Mouse (Mus musculus): ENCODE results near the gene Rundc3a. TPM values are rescaled to one million over a fixed set of nuclear protein-coding genes. Genes with fewer than 3 reads are reported as not detected.
"Not testable (repeated sequence)": the region's sequence is repeated elsewhere in the genome, so short reads cannot be mapped to it uniquely, and the experiment has no call there.

Gene Rundc3a
- polyA plus RNA-seq, 2 experiments = 1.0 to 3.2 TPM

- Histone ChIP-seq H3K4me1 (ENCODE audit: control insufficient read depth, insufficient read depth, low read length) (peaks cover 8% of the 10 kb centered on the region), H3K9ac (ENCODE audit: low read depth, low read length, severe bottlenecking) (no peak overlapping the region), H3K36me3 (ENCODE audit: control insufficient read depth, insufficient read depth, low read length) (peaks cover 3% of the 10 kb centered on the region; the same call in 1 of the 2 replicates), H3K4me2 (replicated peaks; ENCODE audit: low read depth, low read length, severe bottlenecking) (no peak overlapping the region), H3K9me3 (ENCODE audit: control insufficient read depth, low read length) (no peaks in the 10 kb centered on the region), H3K27ac (replicated peaks; ENCODE audit: low read depth, low read length) (no peak overlapping the region), H3K4me3 (replicated peaks; ENCODE audit: low read length) (no peak overlapping the region), H3K27me3 (ENCODE audit: control insufficient read depth, insufficient read depth, low read length) (no peaks in the 10 kb centered on the region)
- no peak for DNase-seq (ENCODE audit: low spot score)
- TF ChIP-seq POLR2A (IDR thresholded peaks at IDR 0.05; ENCODE audit: borderline replicate concordance, extremely low read depth, insufficient read depth, insufficient read length) = no peak
- no peak for ATAC-seq (ENCODE audit: low FRiP score, low read depth)
- WGBS = 74% methylated on average over 3 of the region's 3 CpGs
These were observed 16.7 kb downstream of the Rundc3a start for GRCm38 (mm10) chr11:102409795-102410330.

GRCm38 (mm10) chr11:102410345-102410744, 17.1 kb downstream of the Rundc3a start:
- not testable (repeated sequence) for H3K4me1 ChIP-seq (ENCODE audit: control insufficient read depth, insufficient read depth, low read length); H3K4me3 ChIP-seq (replicated peaks; ENCODE audit: low read length); H3K27me3 ChIP-seq (ENCODE audit: control insufficient read depth, insufficient read depth, low read length); H3K27ac ChIP-seq (replicated peaks; ENCODE audit: low read depth, low read length); DNase-seq (ENCODE audit: low spot score); H3K9ac ChIP-seq (ENCODE audit: low read depth, low read length, severe bottlenecking); H3K4me2 ChIP-seq (replicated peaks; ENCODE audit: low read depth, low read length, severe bottlenecking); H3K9me3 ChIP-seq (ENCODE audit: control insufficient read depth, low read length); H3K36me3 ChIP-seq (ENCODE audit: control insufficient read depth, insufficient read depth, low read length); ATAC-seq (ENCODE audit: low FRiP score, low read depth)
- 92% methylated on average over 3 of the region's 3 CpGs for WGBS

GRCm38 (mm10) chr11:102411061-102411460, 17.9 kb downstream of the Rundc3a start:
- H3K27ac ChIP-seq (replicated peaks; ENCODE audit: low read depth, low read length) = no peak overlapping the region
- H3K4me2 ChIP-seq (replicated peaks; ENCODE audit: low read depth, low read length, severe bottlenecking) = no peak overlapping the region
- no peaks in the 10 kb centered on the region for H3K27me3 ChIP-seq (ENCODE audit: control insufficient read depth, insufficient read depth, low read length)
- ATAC-seq (ENCODE audit: low FRiP score, low read depth) (no peak), DNase-seq (ENCODE audit: low spot score) (no peak)
- H3K4me3 ChIP-seq (replicated peaks; ENCODE audit: low read length) = no peak overlapping the region
- WGBS = 82% methylated on average over 3 of the region's 3 CpGs
- no peaks in the 10 kb centered on the region for H3K36me3 ChIP-seq (ENCODE audit: control insufficient read depth, insufficient read depth, low read length)
- H3K4me1 ChIP-seq (ENCODE audit: control insufficient read depth, insufficient read depth, low read length) = peaks cover 6% of the 10 kb centered on the region
- H3K9ac ChIP-seq (ENCODE audit: low read depth, low read length, severe bottlenecking) = no peak overlapping the region
- H3K9me3 ChIP-seq (ENCODE audit: control insufficient read depth, low read length) = no peaks in the 10 kb centered on the region
- TF ChIP-seq POLR2A (IDR thresholded peaks at IDR 0.05; ENCODE audit: borderline replicate concordance, extremely low read depth, insufficient read depth, insufficient read length) = no peak

DNA sequence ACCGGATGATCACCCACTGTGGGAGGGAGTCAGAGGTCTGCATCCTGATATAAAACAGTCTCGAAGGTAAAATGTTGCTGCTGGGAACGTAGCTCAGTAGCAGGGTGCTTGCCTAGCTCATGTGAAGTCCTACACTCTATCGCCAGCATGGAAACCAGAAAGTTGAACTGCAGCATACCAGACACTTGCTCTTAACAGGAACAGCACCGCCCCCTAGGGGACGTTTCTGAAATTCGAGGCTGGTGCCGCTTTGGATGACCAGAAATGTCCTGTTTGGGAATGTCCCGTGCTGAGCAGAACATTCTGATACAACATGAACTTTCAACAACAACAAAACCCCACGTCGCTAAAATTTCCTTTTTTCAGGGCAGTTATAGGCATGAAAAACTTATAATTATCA, 18.5 kb downstream of the Rundc3a start:
- peak; percentile 93 for DNase-seq (ENCODE audit: low spot score)
- H3K27me3 ChIP-seq (ENCODE audit: control insufficient read depth, insufficient read depth, low read length) = no peaks in the 10 kb centered on the region
- 7% methylated on average over 11 of the region's 11 CpGs for WGBS
- TF ChIP-seq POLR2A (IDR thresholded peaks at IDR 0.05; ENCODE audit: borderline replicate concordance, extremely low read depth, insufficient read depth, insufficient read length) = no peak
- no peaks in the 10 kb centered on the region for H3K36me3 ChIP-seq (ENCODE audit: control insufficient read depth, insufficient read depth, low read length)
- H3K9me3 ChIP-seq (ENCODE audit: control insufficient read depth, low read length) = no peaks in the 10 kb centered on the region
- no peak overlapping the region for H3K27ac ChIP-seq (replicated peaks; ENCODE audit: low read depth, low read length)
- no peak overlapping the region for H3K9ac ChIP-seq (ENCODE audit: low read depth, low read length, severe bottlenecking)
- H3K4me2 ChIP-seq (replicated peaks; ENCODE audit: low read depth, low read length, severe bottlenecking) = no peak overlapping the region
- ATAC-seq (ENCODE audit: low FRiP score, low read depth) = peak; percentile 17; the same call in 1 of the 2 replicates
- H3K4me3 ChIP-seq (replicated peaks; ENCODE audit: low read length) = no peak overlapping the region
- no peaks in the 10 kb centered on the region for H3K4me1 ChIP-seq (ENCODE audit: control insufficient read depth, insufficient read depth, low read length)

DNA sequence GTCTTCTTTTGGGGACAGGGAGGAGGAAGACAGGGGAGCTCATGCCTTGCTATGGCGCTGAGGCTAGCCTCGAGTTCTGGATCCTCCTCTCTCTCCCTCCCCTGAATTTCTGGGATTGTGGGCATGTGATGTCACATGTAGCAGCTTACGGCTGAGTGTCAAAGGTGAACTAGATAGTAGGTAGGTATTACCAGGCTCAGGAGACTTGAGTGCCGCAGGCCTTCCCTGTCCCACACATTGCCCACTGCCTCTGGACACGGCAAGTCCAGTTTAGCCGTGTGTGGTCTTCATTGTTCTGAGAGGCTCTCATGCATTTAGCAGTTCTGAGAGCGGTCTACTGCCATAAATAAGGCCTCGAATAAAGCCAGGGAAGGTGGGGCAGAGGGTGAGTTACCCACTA, 19.9 kb downstream of the Rundc3a start:
- Histone ChIP-seq H3K27me3 (ENCODE audit: control insufficient read depth, insufficient read depth, low read length) (no peaks in the 10 kb centered on the region), H3K4me2 (replicated peaks; ENCODE audit: low read depth, low read length, severe bottlenecking) (no peak overlapping the region), H3K27ac (replicated peaks; ENCODE audit: low read depth, low read length) (no peak overlapping the region), H3K36me3 (ENCODE audit: control insufficient read depth, insufficient read depth, low read length) (no peaks in the 10 kb centered on the region), H3K4me3 (replicated peaks; ENCODE audit: low read length) (no peak overlapping the region), H3K9ac (ENCODE audit: low read depth, low read length, severe bottlenecking) (no peak overlapping the region), H3K9me3 (ENCODE audit: control insufficient read depth, low read length) (no peaks in the 10 kb centered on the region), H3K4me1 (ENCODE audit: control insufficient read depth, insufficient read depth, low read length) (no peaks in the 10 kb centered on the region)
- DNase-seq (ENCODE audit: low spot score) = no peak
- TF ChIP-seq POLR2A (IDR thresholded peaks at IDR 0.05; ENCODE audit: borderline replicate concordance, extremely low read depth, insufficient read depth, insufficient read length) = no peak
- WGBS = 75% methylated on average over 8 of the region's 8 CpGs
- ATAC-seq (ENCODE audit: low FRiP score, low read depth) = no peak

All from limb, embryonic 14.5 days (tissue).